Mouse (Mus musculus) erythroblast, embryonic 14.5 days (primary cell): ENCODE data around the gene Btbd2.

Experiments used
- GATA1 ChIP-seq: IDR thresholded peaks from 2 replicates; pipeline ENCODE4 v1.6.1; 2012; ENCODE audit warnings: low read length, inconsistent platforms, mixed read lengths
- TAL1 ChIP-seq: IDR thresholded peaks from 3 replicates; pipeline ENCODE4 v1.6.1; 2012; ENCODE audit warnings: low read length, inconsistent platforms, mixed read lengths

GRCm38 (mm10) chr10:80665459-80665858 is 8.6 kb upstream of the Btbd2 start:
- TF ChIP-seq GATA1: no peak
- TF ChIP-seq TAL1: no peak
